Mouse (Mus musculus): ENCODE measurements around the gene Cfhr1.

The Cfhr1 gene

GRCm38 (mm10) chr1:139560024-139560423, at the start of gene Cfhr1:
Gene Cfhr1 (minus strand): TSS chr1:139560272.
- no peak for DNase-seq (ENCODE audit: low spot score in 2 of 2)

GRCm38 (mm10) chr1:139551311-139551710, 8.8 kb downstream of the Cfhr1 start:
- DNase-seq (ENCODE audit: low spot score in 2 of 2): no peak

- DNase-seq (ENCODE audit: low spot score in 2 of 2): no peak
Measured at GRCm38 (mm10) chr1:139548536-139548935, 11.5 kb downstream of the Cfhr1 start.

GRCm38 (mm10) chr1:139514556-139514955, 45.5 kb downstream of the Cfhr1 start:
- no peak for DNase-seq (ENCODE audit: low spot score in 2 of 2)

GRCm38 (mm10) chr1:139501258-139501752, 58.8 kb downstream of the Cfhr1 start, which contains the start of gene F13b:
Gene F13b (plus strand): TSS chr1:139501702.
- no peak for DNase-seq (ENCODE audit: low spot score in 2 of 2)

- no peak for DNase-seq (ENCODE audit: low spot score in 2 of 2)
Measured at GRCm38 (mm10) chr1:139499751-139500150, 60.3 kb downstream of the Cfhr1 start.
